Mouse (Mus musculus): ENCODE results near the gene Hmga2. TPM values are rescaled to one million over a fixed set of nuclear protein-coding genes. Genes with fewer than 3 reads are reported as not detected.

Hmga2 gene
- polyA plus RNA-seq, 1 experiment: 0.10 TPM

- Histone ChIP-seq H3K4me3 (ENCODE audit: insufficient read depth, low read length) (no peak overlapping the region), H3K4me1 (ENCODE audit: control insufficient read depth, insufficient read depth, low read length) (no peaks in the 10 kb centered on the region), H3K27ac (ENCODE audit: insufficient read depth, low read length) (no peak overlapping the region)
- TF ChIP-seq CTCF (IDR thresholded peaks at IDR 0.05; ENCODE audit: extremely low read depth, insufficient read depth, low read length): no peak
- no peak for TF ChIP-seq POLR2A (IDR thresholded peaks at IDR 0.05; ENCODE audit: extremely low read depth, insufficient read depth, low read length)
Measured at GRCm38 (mm10) chr10:120429758-120430259, 46.5 kb downstream of the Hmga2 start.

- Histone ChIP-seq H3K4me3 (ENCODE audit: insufficient read depth, low read length) (no peak overlapping the region), H3K4me1 (ENCODE audit: control insufficient read depth, insufficient read depth, low read length) (no peaks in the 10 kb centered on the region), H3K27ac (ENCODE audit: insufficient read depth, low read length) (no peak overlapping the region)
- TF ChIP-seq POLR2A (IDR thresholded peaks at IDR 0.05; ENCODE audit: extremely low read depth, insufficient read depth, low read length) (no peak), CTCF (IDR thresholded peaks at IDR 0.05; ENCODE audit: extremely low read depth, insufficient read depth, low read length) (no peak)
Measured at GRCm38 (mm10) chr10:120429199-120429551, 47.1 kb downstream of the Hmga2 start.

- no peaks in the 10 kb centered on the region for H3K4me1 ChIP-seq (ENCODE audit: control insufficient read depth, insufficient read depth, low read length)
- no peak overlapping the region for H3K4me3 ChIP-seq (ENCODE audit: insufficient read depth, low read length)
- TF ChIP-seq CTCF (IDR thresholded peaks at IDR 0.05; ENCODE audit: extremely low read depth, insufficient read depth, low read length): no peak
- H3K27ac ChIP-seq (ENCODE audit: insufficient read depth, low read length): no peak overlapping the region
Measured at GRCm38 (mm10) chr10:120428430-120429198, 47.7 kb downstream of the Hmga2 start.

GRCm38 (mm10) chr10:120426086-120426610, 50.1 kb downstream of the Hmga2 start:
- H3K4me1 ChIP-seq (ENCODE audit: control insufficient read depth, insufficient read depth, low read length): no peaks in the 10 kb centered on the region
- H3K27ac ChIP-seq (ENCODE audit: insufficient read depth, low read length): no peak overlapping the region
- no peak overlapping the region for H3K4me3 ChIP-seq (ENCODE audit: insufficient read depth, low read length)
- TF ChIP-seq POLR2A (IDR thresholded peaks at IDR 0.05; ENCODE audit: extremely low read depth, insufficient read depth, low read length) (no peak), CTCF (IDR thresholded peaks at IDR 0.05; ENCODE audit: extremely low read depth, insufficient read depth, low read length) (no peak)

GRCm38 (mm10) chr10:120424015-120424414, 52.3 kb downstream of the Hmga2 start:
- no peaks in the 10 kb centered on the region for H3K4me1 ChIP-seq (ENCODE audit: control insufficient read depth, insufficient read depth, low read length)
- H3K4me3 ChIP-seq (ENCODE audit: insufficient read depth, low read length): no peak overlapping the region
- no peak overlapping the region for H3K27ac ChIP-seq (ENCODE audit: insufficient read depth, low read length)
- no peak for TF ChIP-seq POLR2A (IDR thresholded peaks at IDR 0.05; ENCODE audit: extremely low read depth, insufficient read depth, low read length)
- no peak for TF ChIP-seq CTCF (IDR thresholded peaks at IDR 0.05; ENCODE audit: extremely low read depth, insufficient read depth, low read length)

GRCm38 (mm10) chr10:120423256-120423655, 53.0 kb downstream of the Hmga2 start:
- H3K27ac ChIP-seq (ENCODE audit: insufficient read depth, low read length): no peak overlapping the region
- no peak for TF ChIP-seq CTCF (IDR thresholded peaks at IDR 0.05; ENCODE audit: extremely low read depth, insufficient read depth, low read length)
- TF ChIP-seq POLR2A (IDR thresholded peaks at IDR 0.05; ENCODE audit: extremely low read depth, insufficient read depth, low read length): no peak
- H3K4me1 ChIP-seq (ENCODE audit: control insufficient read depth, insufficient read depth, low read length): no peaks in the 10 kb centered on the region
- H3K4me3 ChIP-seq (ENCODE audit: insufficient read depth, low read length): no peak overlapping the region

GRCm38 (mm10) chr10:120422820-120423219, 53.4 kb downstream of the Hmga2 start:
- TF ChIP-seq POLR2A (IDR thresholded peaks at IDR 0.05; ENCODE audit: extremely low read depth, insufficient read depth, low read length): no peak
- no peak for TF ChIP-seq CTCF (IDR thresholded peaks at IDR 0.05; ENCODE audit: extremely low read depth, insufficient read depth, low read length)
- H3K27ac ChIP-seq (ENCODE audit: insufficient read depth, low read length): no peak overlapping the region
- H3K4me1 ChIP-seq (ENCODE audit: control insufficient read depth, insufficient read depth, low read length): no peaks in the 10 kb centered on the region
- no peak overlapping the region for H3K4me3 ChIP-seq (ENCODE audit: insufficient read depth, low read length)

GRCm38 (mm10) chr10:120422050-120422449, 54.2 kb downstream of the Hmga2 start:
- Histone ChIP-seq H3K4me3 (ENCODE audit: insufficient read depth, low read length) (no peak overlapping the region), H3K27ac (ENCODE audit: insufficient read depth, low read length) (no peak overlapping the region), H3K4me1 (ENCODE audit: control insufficient read depth, insufficient read depth, low read length) (no peaks in the 10 kb centered on the region)
- TF ChIP-seq POLR2A (IDR thresholded peaks at IDR 0.05; ENCODE audit: extremely low read depth, insufficient read depth, low read length): no peak
- TF ChIP-seq CTCF (IDR thresholded peaks at IDR 0.05; ENCODE audit: extremely low read depth, insufficient read depth, low read length): no peak

GRCm38 (mm10) chr10:120420971-120421629, 55.2 kb downstream of the Hmga2 start:
- no peak for TF ChIP-seq POLR2A (IDR thresholded peaks at IDR 0.05; ENCODE audit: extremely low read depth, insufficient read depth, low read length)
- TF ChIP-seq CTCF (IDR thresholded peaks at IDR 0.05; ENCODE audit: extremely low read depth, insufficient read depth, low read length): no peak
- Histone ChIP-seq H3K27ac (ENCODE audit: insufficient read depth, low read length) (no peak overlapping the region), H3K4me3 (ENCODE audit: insufficient read depth, low read length) (no peak overlapping the region), H3K4me1 (ENCODE audit: control insufficient read depth, insufficient read depth, low read length) (no peaks in the 10 kb centered on the region)

All from cortical plate, adult 2 months (tissue).